Mouse (Mus musculus): ENCODE results near the gene Gm21698. TPM values are rescaled to one million over a fixed set of nuclear protein-coding genes. Genes with fewer than 3 reads are reported as not detected.
"Not testable (repeated sequence)": the region's sequence is repeated elsewhere in the genome, so short reads cannot be mapped to it uniquely, and the experiment has no call there.

Gene Gm21698
- polyA plus RNA-seq, 2 experiments = not detected

GRCm38 (mm10) chr5:25954317-25954716, 34.1 kb downstream of the Gm21698 start, which contains the start of gene Gm21671:
Gm21671 (minus strand) TSS chr5:25954417.
- H3K4me3 ChIP-seq (ENCODE audit: insufficient read depth in 1 of 2, low read depth in 2 of 2, low read length in 2 of 2); H3K4me2 ChIP-seq (ENCODE audit: low read depth); H3K27me3 ChIP-seq (ENCODE audit: control insufficient read depth, insufficient read depth, low read length); H3K36me3 ChIP-seq (replicated peaks; ENCODE audit: control insufficient read depth, insufficient read depth, low read depth); H3K27ac ChIP-seq; ATAC-seq (ENCODE audit: insufficient read depth); DNase-seq (ENCODE audit: low read depth in 3 of 3, low spot score in 3 of 3); H3K4me1 ChIP-seq (replicated peaks; ENCODE audit: control insufficient read depth in 2 of 2, insufficient read depth in 2 of 2, low read length in 1 of 2); H3K9ac ChIP-seq (replicated peaks); H3K9me3 ChIP-seq (ENCODE audit: control insufficient read depth, low read length): not testable (repeated sequence)
- WGBS (ENCODE audit: insufficient replicate concordance) = 45% methylated on average over 2 of the region's 2 CpGs

GRCm38 (mm10) chr5:25945391-25945790, 43.1 kb downstream of the Gm21698 start:
- not testable (repeated sequence) for H3K27ac ChIP-seq; H3K4me2 ChIP-seq (ENCODE audit: low read depth); H3K4me3 ChIP-seq (ENCODE audit: insufficient read depth in 1 of 2, low read depth in 2 of 2, low read length in 2 of 2); H3K36me3 ChIP-seq (replicated peaks; ENCODE audit: control insufficient read depth, insufficient read depth, low read depth); ATAC-seq (ENCODE audit: insufficient read depth); H3K9ac ChIP-seq (replicated peaks); H3K9me3 ChIP-seq (ENCODE audit: control insufficient read depth, low read length); H3K4me1 ChIP-seq (replicated peaks; ENCODE audit: control insufficient read depth in 2 of 2, insufficient read depth in 2 of 2, low read length in 1 of 2); DNase-seq (ENCODE audit: low read depth in 3 of 3, low spot score in 3 of 3); H3K27me3 ChIP-seq (ENCODE audit: control insufficient read depth, insufficient read depth, low read length)
- 52% methylated on average over 2 of the region's 2 CpGs for WGBS (ENCODE audit: insufficient replicate concordance)

GRCm38 (mm10) chr5:25942281-25942680, 46.2 kb downstream of the Gm21698 start, which contains the start of gene Gm21663:
Gm21663 (minus strand) TSS chr5:25942381.
- WGBS (ENCODE audit: insufficient replicate concordance) = 31% methylated on average over 2 of the region's 2 CpGs
- H3K27ac ChIP-seq; DNase-seq (ENCODE audit: low read depth in 3 of 3, low spot score in 3 of 3); H3K36me3 ChIP-seq (replicated peaks; ENCODE audit: control insufficient read depth, insufficient read depth, low read depth); H3K4me3 ChIP-seq (ENCODE audit: insufficient read depth in 1 of 2, low read depth in 2 of 2, low read length in 2 of 2); H3K9ac ChIP-seq (replicated peaks); ATAC-seq (ENCODE audit: insufficient read depth); H3K9me3 ChIP-seq (ENCODE audit: control insufficient read depth, low read length); H3K4me2 ChIP-seq (ENCODE audit: low read depth); H3K4me1 ChIP-seq (replicated peaks; ENCODE audit: control insufficient read depth in 2 of 2, insufficient read depth in 2 of 2, low read length in 1 of 2); H3K27me3 ChIP-seq (ENCODE audit: control insufficient read depth, insufficient read depth, low read length): not testable (repeated sequence)

Other genes starting within 250 kb of the Gm21698 start
- 0.16 and 0.22 TPM in 2 replicates for gene Actr3b, start 228.7 kb downstream of the Gm21698 start, polyA plus RNA-seq (2012; rRNA removed)
- gene Actr3b, start 228.7 kb downstream of the Gm21698 start, polyA plus RNA-seq (2014; fragmentation: Nextera tagmentation; extraction: Ambion mirVana) = 0.56 and 0.71 TPM in 2 replicates
- not detected in 2 replicates for gene Gm21663, start 46.3 kb downstream of the Gm21698 start, polyA plus RNA-seq (2012; rRNA removed)
- not detected in 2 replicates for gene Gm21663, start 46.3 kb downstream of the Gm21698 start, polyA plus RNA-seq (2014; fragmentation: Nextera tagmentation; extraction: Ambion mirVana)
- not detected in 2 replicates for gene Gm21671, start 34.2 kb downstream of the Gm21698 start, polyA plus RNA-seq (2012; rRNA removed)
- not detected in 2 replicates for gene Gm21671, start 34.2 kb downstream of the Gm21698 start, polyA plus RNA-seq (2014; fragmentation: Nextera tagmentation; extraction: Ambion mirVana)
- not detected in 2 replicates for gene Gm21680, start 16.0 kb downstream of the Gm21698 start, polyA plus RNA-seq (2012; rRNA removed)
- not detected in 2 replicates for gene Gm21680, start 16.0 kb downstream of the Gm21698 start, polyA plus RNA-seq (2014; fragmentation: Nextera tagmentation; extraction: Ambion mirVana)
- not detected in 2 replicates for gene Gm1979, start 16.1 kb upstream of the Gm21698 start, polyA plus RNA-seq (2012; rRNA removed)
- gene Gm1979, start 16.1 kb upstream of the Gm21698 start, polyA plus RNA-seq (2014; fragmentation: Nextera tagmentation; extraction: Ambion mirVana) = not detected in 2 replicates
- not detected in 2 replicates for gene Gm5862, start 34.3 kb upstream of the Gm21698 start, polyA plus RNA-seq (2012; rRNA removed)
- gene Gm5862, start 34.3 kb upstream of the Gm21698 start, polyA plus RNA-seq (2014; fragmentation: Nextera tagmentation; extraction: Ambion mirVana) = not detected in 2 replicates
- not detected in 2 replicates for gene Speer4a, start 50.9 kb upstream of the Gm21698 start, polyA plus RNA-seq (2012; rRNA removed)
- gene Speer4a, start 50.9 kb upstream of the Gm21698 start, polyA plus RNA-seq (2014; fragmentation: Nextera tagmentation; extraction: Ambion mirVana) = not detected in 2 replicates
- gene Gm7347, start 69.9 kb upstream of the Gm21698 start, polyA plus RNA-seq (2012; rRNA removed) = not detected in 2 replicates
- not detected in 2 replicates for gene Gm7347, start 69.9 kb upstream of the Gm21698 start, polyA plus RNA-seq (2014; fragmentation: Nextera tagmentation; extraction: Ambion mirVana)
- gene Gm10471, start 100.6 kb upstream of the Gm21698 start, polyA plus RNA-seq (2012; rRNA removed) = not detected in 2 replicates
- not detected in 2 replicates for gene Gm10471, start 100.6 kb upstream of the Gm21698 start, polyA plus RNA-seq (2014; fragmentation: Nextera tagmentation; extraction: Ambion mirVana)
- not detected in 2 replicates for gene 5031410I06Rik, start 116.7 kb upstream of the Gm21698 start, polyA plus RNA-seq (2012; rRNA removed)
- not detected in 2 replicates for gene 5031410I06Rik, start 116.7 kb upstream of the Gm21698 start, polyA plus RNA-seq (2014; fragmentation: Nextera tagmentation; extraction: Ambion mirVana)
- gene Gm10220, start 132.8 kb upstream of the Gm21698 start, polyA plus RNA-seq (2012; rRNA removed) = not detected in 2 replicates
- not detected in 2 replicates for gene Gm10220, start 132.8 kb upstream of the Gm21698 start, polyA plus RNA-seq (2014; fragmentation: Nextera tagmentation; extraction: Ambion mirVana)

Data from liver, embryonic 14.5 days (tissue).